Mouse (Mus musculus): Measurements from ENCODE around the gene Tspan11. TPM values are rescaled to one million over a fixed set of nuclear protein-coding genes. Genes with fewer than 3 reads are reported as not detected.

Tspan11 gene
- polyA plus RNA-seq, 1 experiment from 2014 or later: 13.6 TPM

DNA sequence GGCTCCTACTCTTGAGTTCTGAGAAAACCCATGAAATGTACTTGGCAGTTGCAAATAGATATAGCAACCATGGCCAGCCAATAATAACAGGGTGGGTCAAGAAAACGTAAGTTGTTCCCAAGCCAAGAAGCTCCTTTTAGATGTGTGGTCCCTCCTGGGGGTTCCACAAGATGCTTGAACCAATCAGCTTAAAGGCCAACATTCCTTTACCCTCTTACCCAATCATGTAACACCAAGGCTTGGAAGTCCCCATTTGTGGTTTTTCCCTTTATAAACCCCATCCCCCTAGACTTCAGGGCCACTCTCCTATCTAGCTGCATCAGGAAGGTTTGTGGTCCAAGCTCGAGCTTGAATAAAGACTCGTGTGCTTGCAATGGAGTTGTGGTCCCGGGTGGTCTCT lies 23.2 kb downstream of the Tspan11 start:
- no peaks in the 10 kb centered on the region for H3K27me3 ChIP-seq (ENCODE audit: control insufficient read depth, insufficient read depth, low read length)
- ATAC-seq (ENCODE audit: insufficient number of reproducible peaks, low FRiP score, low TSS enrichment, low read depth): no peak
- no peak overlapping the region for H3K9ac ChIP-seq (ENCODE audit: low read length)
- no peaks in the 10 kb centered on the region for H3K9me3 ChIP-seq (ENCODE audit: control insufficient read depth, low read length)
- no peaks in the 10 kb centered on the region for H3K4me1 ChIP-seq (ENCODE audit: control insufficient read depth, insufficient read depth, low read length)
- no peak for DNase-seq (ENCODE audit: low spot score)
- H3K4me2 ChIP-seq (ENCODE audit: low read depth, severe bottlenecking): no peak overlapping the region
- H3K27ac ChIP-seq (replicated peaks; ENCODE audit: low read depth, low read length): no peak overlapping the region
- no peak overlapping the region for H3K4me3 ChIP-seq (ENCODE audit: low read depth, low read length)
- WGBS: 87% methylated on average over 4 of the region's 4 CpGs
- H3K36me3 ChIP-seq (ENCODE audit: control insufficient read depth, insufficient read depth, low read length): no peaks in the 10 kb centered on the region

DNA sequence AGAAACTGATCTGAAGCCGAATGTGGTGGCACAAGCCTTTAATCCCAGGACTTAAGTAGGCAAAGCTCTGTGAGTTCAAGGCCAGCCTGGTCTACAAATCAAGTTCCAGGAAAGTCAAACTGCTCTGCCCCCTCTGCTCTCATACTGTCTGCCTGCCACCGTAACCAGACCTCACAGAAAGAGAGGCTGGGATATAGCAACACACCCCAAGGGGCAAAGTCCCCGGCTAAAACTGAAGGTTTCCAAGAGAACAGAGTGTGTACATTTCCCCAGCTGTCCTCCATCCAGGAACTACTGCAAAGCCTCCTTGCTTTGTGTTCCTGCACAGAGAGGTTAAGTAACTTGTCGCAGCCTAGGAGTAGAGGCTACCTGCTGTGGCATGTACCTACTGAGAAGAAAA lies 24.3 kb downstream of the Tspan11 start:
- Histone ChIP-seq H3K9ac (ENCODE audit: low read length) (no peak overlapping the region), H3K27me3 (ENCODE audit: control insufficient read depth, insufficient read depth, low read length) (no peaks in the 10 kb centered on the region), H3K4me3 (ENCODE audit: low read depth, low read length) (no peak overlapping the region), H3K36me3 (ENCODE audit: control insufficient read depth, insufficient read depth, low read length) (no peaks in the 10 kb centered on the region), H3K4me2 (ENCODE audit: low read depth, severe bottlenecking) (no peak overlapping the region), H3K9me3 (ENCODE audit: control insufficient read depth, low read length) (no peaks in the 10 kb centered on the region), H3K4me1 (ENCODE audit: control insufficient read depth, insufficient read depth, low read length) (no peaks in the 10 kb centered on the region), H3K27ac (replicated peaks; ENCODE audit: low read depth, low read length) (no peak overlapping the region)
- DNase-seq (ENCODE audit: low spot score) (no peak), ATAC-seq (ENCODE audit: insufficient number of reproducible peaks, low FRiP score, low TSS enrichment, low read depth) (no peak)
- WGBS: 77% methylated on average over 4 of the region's 4 CpGs

- Histone ChIP-seq H3K4me3 (ENCODE audit: low read depth, low read length) (no peak overlapping the region), H3K36me3 (ENCODE audit: control insufficient read depth, insufficient read depth, low read length) (no peaks in the 10 kb centered on the region), H3K27ac (replicated peaks; ENCODE audit: low read depth, low read length) (no peak overlapping the region), H3K9ac (ENCODE audit: low read length) (no peak overlapping the region), H3K9me3 (ENCODE audit: control insufficient read depth, low read length) (no peaks in the 10 kb centered on the region), H3K4me1 (ENCODE audit: control insufficient read depth, insufficient read depth, low read length) (no peaks in the 10 kb centered on the region), H3K4me2 (ENCODE audit: low read depth, severe bottlenecking) (no peak overlapping the region), H3K27me3 (ENCODE audit: control insufficient read depth, insufficient read depth, low read length) (no peaks in the 10 kb centered on the region)
- ATAC-seq (ENCODE audit: insufficient number of reproducible peaks, low FRiP score, low TSS enrichment, low read depth) (no peak), DNase-seq (ENCODE audit: low spot score) (no peak)
- WGBS: 97% methylated on average over 3 of the region's 3 CpGs
Observed at GRCm38 (mm10) chr6:127912938-127913337, 25.5 kb downstream of the Tspan11 start.

DNA sequence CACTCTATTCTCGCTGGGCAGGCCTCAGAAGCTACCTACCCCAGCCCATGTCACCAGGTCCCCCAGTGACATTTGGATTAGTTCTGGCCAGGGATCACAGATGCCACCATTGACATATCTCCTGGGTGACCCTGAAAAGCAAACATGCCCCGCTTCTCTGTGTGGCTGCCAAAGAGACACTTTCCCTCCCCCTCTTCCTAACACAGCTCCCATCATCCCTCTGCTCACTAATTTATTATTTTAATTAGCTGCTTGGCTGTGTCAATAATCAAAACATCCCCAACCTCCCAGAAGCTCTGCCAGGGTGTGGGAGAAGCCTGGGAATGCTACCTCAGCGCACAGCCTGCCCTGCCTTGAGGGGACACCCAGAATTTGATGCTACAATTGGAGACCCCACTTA lies 29.6 kb downstream of the Tspan11 start:
- ATAC-seq (ENCODE audit: insufficient number of reproducible peaks, low FRiP score, low TSS enrichment, low read depth): no peak
- Histone ChIP-seq H3K27me3 (ENCODE audit: control insufficient read depth, insufficient read depth, low read length) (no peaks in the 10 kb centered on the region), H3K9me3 (ENCODE audit: control insufficient read depth, low read length) (no peaks in the 10 kb centered on the region), H3K4me3 (ENCODE audit: low read depth, low read length) (no peak overlapping the region), H3K36me3 (ENCODE audit: control insufficient read depth, insufficient read depth, low read length) (no peaks in the 10 kb centered on the region), H3K4me2 (ENCODE audit: low read depth, severe bottlenecking) (no peak overlapping the region), H3K9ac (ENCODE audit: low read length) (no peak overlapping the region), H3K27ac (replicated peaks; ENCODE audit: low read depth, low read length) (no peak overlapping the region), H3K4me1 (ENCODE audit: control insufficient read depth, insufficient read depth, low read length) (no peaks in the 10 kb centered on the region)
- 86% methylated on average over 3 of the region's 3 CpGs for WGBS
- DNase-seq (ENCODE audit: low spot score): no peak

DNA sequence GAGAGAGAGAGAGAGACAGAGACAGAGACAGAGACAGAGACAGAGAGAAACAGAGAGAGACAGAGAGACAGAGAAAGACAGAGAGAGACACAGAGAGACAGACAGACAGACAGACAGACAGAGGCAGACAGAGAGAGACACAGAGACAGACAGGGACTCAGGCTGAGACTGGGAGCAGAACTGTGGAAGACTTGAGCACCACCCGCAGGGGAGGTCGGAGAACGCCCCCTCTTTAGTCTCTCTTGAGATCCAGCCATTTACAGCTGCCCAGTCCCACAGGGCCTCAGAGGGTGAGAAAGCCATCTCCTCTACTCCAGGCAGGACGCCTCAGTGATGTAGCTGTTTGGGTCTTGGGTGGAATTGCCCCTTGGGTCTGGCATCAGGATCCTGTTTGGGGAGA lies 30.3 kb downstream of the Tspan11 start:
- 76% methylated on average over 4 of the region's 4 CpGs for WGBS
- no peak for DNase-seq (ENCODE audit: low spot score)
- ATAC-seq (ENCODE audit: insufficient number of reproducible peaks, low FRiP score, low TSS enrichment, low read depth): no peak

DNA sequence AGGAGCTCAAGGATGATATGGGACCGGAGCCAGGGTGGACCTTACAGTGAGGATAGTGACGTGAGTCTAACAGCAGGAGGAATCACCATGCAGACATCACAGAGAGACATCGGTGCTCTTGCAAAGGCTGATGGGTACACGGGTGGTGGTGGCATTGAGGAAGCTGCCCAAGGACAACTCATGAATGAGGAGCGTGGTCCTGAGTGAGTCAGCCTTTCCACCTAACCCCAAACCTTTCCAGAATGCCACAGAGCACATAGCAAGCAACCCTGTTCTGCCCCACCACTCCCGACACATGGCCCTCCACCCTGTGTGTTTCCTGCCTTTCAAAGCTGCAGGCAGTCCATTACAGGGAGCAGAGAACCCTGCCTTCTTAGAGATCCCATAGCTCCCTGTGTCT lies 32.1 kb downstream of the Tspan11 start:
- WGBS: 86% methylated on average over 6 of the region's 6 CpGs
- no peak overlapping the region for H3K4me2 ChIP-seq (ENCODE audit: low read depth, severe bottlenecking)
- H3K27me3 ChIP-seq (ENCODE audit: control insufficient read depth, insufficient read depth, low read length): no peaks in the 10 kb centered on the region
- no peak for DNase-seq (ENCODE audit: low spot score)
- H3K36me3 ChIP-seq (ENCODE audit: control insufficient read depth, insufficient read depth, low read length): no peaks in the 10 kb centered on the region
- H3K4me1 ChIP-seq (ENCODE audit: control insufficient read depth, insufficient read depth, low read length): no peaks in the 10 kb centered on the region
- H3K9ac ChIP-seq (ENCODE audit: low read length): no peak overlapping the region
- H3K27ac ChIP-seq (replicated peaks; ENCODE audit: low read depth, low read length): no peak overlapping the region
- no peaks in the 10 kb centered on the region for H3K9me3 ChIP-seq (ENCODE audit: control insufficient read depth, low read length)
- ATAC-seq (ENCODE audit: insufficient number of reproducible peaks, low FRiP score, low TSS enrichment, low read depth): no peak
- no peak overlapping the region for H3K4me3 ChIP-seq (ENCODE audit: low read depth, low read length)

More for the DNA sequence above, 30.3 kb downstream of the Tspan11 start:
- H3K9ac ChIP-seq (ENCODE audit: low read length): no peak overlapping the region
- no peaks in the 10 kb centered on the region for H3K27me3 ChIP-seq (ENCODE audit: control insufficient read depth, insufficient read depth, low read length)
- H3K4me2 ChIP-seq (ENCODE audit: low read depth, severe bottlenecking): no peak overlapping the region
- H3K36me3 ChIP-seq (ENCODE audit: control insufficient read depth, insufficient read depth, low read length): no peaks in the 10 kb centered on the region
- no peaks in the 10 kb centered on the region for H3K9me3 ChIP-seq (ENCODE audit: control insufficient read depth, low read length)
- no peaks in the 10 kb centered on the region for H3K4me1 ChIP-seq (ENCODE audit: control insufficient read depth, insufficient read depth, low read length)
- no peak overlapping the region for H3K27ac ChIP-seq (replicated peaks; ENCODE audit: low read depth, low read length)
- no peak overlapping the region for H3K4me3 ChIP-seq (ENCODE audit: low read depth, low read length)

GRCm38 (mm10) chr6:127920652-127921051 lies 33.3 kb downstream of the Tspan11 start:
- 9% methylated on average over 8 of the region's 8 CpGs for WGBS
- H3K9ac ChIP-seq (ENCODE audit: low read length): no peak overlapping the region
- H3K9me3 ChIP-seq (ENCODE audit: control insufficient read depth, low read length): no peaks in the 10 kb centered on the region
- ATAC-seq (ENCODE audit: insufficient number of reproducible peaks, low FRiP score, low TSS enrichment, low read depth) (0 out of 2 replicates have a peak, but pooled peaks have one; percentile 46), DNase-seq (ENCODE audit: low spot score) (peak; percentile 89)
- no peaks in the 10 kb centered on the region for H3K4me1 ChIP-seq (ENCODE audit: control insufficient read depth, insufficient read depth, low read length)
- no peaks in the 10 kb centered on the region for H3K27me3 ChIP-seq (ENCODE audit: control insufficient read depth, insufficient read depth, low read length)
- H3K4me2 ChIP-seq (ENCODE audit: low read depth, severe bottlenecking): no peak overlapping the region
- H3K4me3 ChIP-seq (ENCODE audit: low read depth, low read length): no peak overlapping the region
- no peak overlapping the region for H3K27ac ChIP-seq (replicated peaks; ENCODE audit: low read depth, low read length)
- H3K36me3 ChIP-seq (ENCODE audit: control insufficient read depth, insufficient read depth, low read length): no peaks in the 10 kb centered on the region

GRCm38 (mm10) chr6:127921996-127922395 lies 34.6 kb downstream of the Tspan11 start:
- H3K4me2 ChIP-seq (ENCODE audit: low read depth, severe bottlenecking): no peak overlapping the region
- DNase-seq (ENCODE audit: low spot score) (no peak), ATAC-seq (ENCODE audit: insufficient number of reproducible peaks, low FRiP score, low TSS enrichment, low read depth) (no peak)
- H3K27me3 ChIP-seq (ENCODE audit: control insufficient read depth, insufficient read depth, low read length): no peaks in the 10 kb centered on the region
- H3K36me3 ChIP-seq (ENCODE audit: control insufficient read depth, insufficient read depth, low read length): no peaks in the 10 kb centered on the region
- no peak overlapping the region for H3K27ac ChIP-seq (replicated peaks; ENCODE audit: low read depth, low read length)
- H3K9me3 ChIP-seq (ENCODE audit: control insufficient read depth, low read length): no peaks in the 10 kb centered on the region
- H3K4me3 ChIP-seq (ENCODE audit: low read depth, low read length): no peak overlapping the region
- 66% methylated on average over 9 of the region's 9 CpGs for WGBS
- H3K4me1 ChIP-seq (ENCODE audit: control insufficient read depth, insufficient read depth, low read length): no peaks in the 10 kb centered on the region; the same call in 1 of the 2 replicates
- no peak overlapping the region for H3K9ac ChIP-seq (ENCODE audit: low read length)

DNA sequence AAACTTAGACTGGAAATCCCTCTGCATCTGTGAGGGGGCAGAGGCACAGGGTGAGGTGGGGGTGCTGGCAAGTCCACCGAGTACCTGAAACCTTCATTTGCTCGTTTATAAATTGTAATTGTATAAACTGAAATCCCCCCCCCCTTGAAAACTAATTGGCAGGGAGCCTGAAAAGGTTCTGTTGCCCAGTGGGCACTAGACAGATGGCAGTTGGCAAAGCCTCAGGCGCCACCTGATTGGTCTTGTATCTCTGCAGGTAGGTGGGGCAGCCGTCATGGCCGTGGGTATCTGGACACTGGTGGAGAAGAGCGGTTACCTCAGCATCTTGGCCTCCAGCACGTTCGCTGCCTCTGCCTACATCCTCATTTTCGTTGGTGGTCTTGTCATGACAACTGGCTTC lies 35.9 kb downstream of the Tspan11 start:
- no peaks in the 10 kb centered on the region for H3K9me3 ChIP-seq (ENCODE audit: control insufficient read depth, low read length)
- ATAC-seq (ENCODE audit: insufficient number of reproducible peaks, low FRiP score, low TSS enrichment, low read depth): no peak
- no peak overlapping the region for H3K4me3 ChIP-seq (ENCODE audit: low read depth, low read length)
- H3K4me1 ChIP-seq (ENCODE audit: control insufficient read depth, insufficient read depth, low read length): peaks cover 4% of the 10 kb centered on the region; the same call in 1 of the 2 replicates
- H3K27ac ChIP-seq (replicated peaks; ENCODE audit: low read depth, low read length): no peak overlapping the region
- no peaks in the 10 kb centered on the region for H3K27me3 ChIP-seq (ENCODE audit: control insufficient read depth, insufficient read depth, low read length)
- 89% methylated on average over 9 of the region's 9 CpGs for WGBS
- no peak for DNase-seq (ENCODE audit: low spot score)
- H3K4me2 ChIP-seq (ENCODE audit: low read depth, severe bottlenecking): no peak overlapping the region
- no peak overlapping the region for H3K9ac ChIP-seq (ENCODE audit: low read length)
- no peaks in the 10 kb centered on the region for H3K36me3 ChIP-seq (ENCODE audit: control insufficient read depth, insufficient read depth, low read length)
